Mouse (Mus musculus): Measurements from ENCODE around the gene Dnaaf1. TPM values are rescaled to one million over a fixed set of nuclear protein-coding genes. Genes with fewer than 3 reads are reported as not detected.

Gene Dnaaf1
- polyA plus RNA-seq, 1 experiment = 0.70 TPM

DNA sequence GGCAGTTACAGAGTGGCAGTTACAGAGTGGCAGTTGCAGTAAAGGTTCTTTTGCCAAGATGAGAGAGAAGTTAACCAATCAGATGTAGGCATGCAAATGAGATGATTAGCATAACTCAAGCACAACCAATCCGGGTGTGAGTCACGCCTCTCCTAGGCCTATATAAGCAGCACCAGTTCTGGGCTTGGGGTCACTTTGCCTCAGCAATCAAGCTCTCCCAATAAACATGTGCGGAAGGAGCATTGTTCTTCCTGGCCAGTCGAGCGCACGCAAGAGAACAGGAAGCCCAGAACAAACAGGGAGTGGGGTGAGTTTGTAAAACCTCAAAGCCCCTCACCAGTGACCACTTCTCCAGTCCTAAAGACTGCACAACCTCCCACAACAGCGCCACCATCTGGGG, 71.8 kb downstream of the Dnaaf1 start:
- 72% methylated on average over 7 of the region's 7 CpGs for WGBS
- H3K4me1 ChIP-seq (ENCODE audit: control insufficient read depth, insufficient read depth, low read length) = no peaks in the 10 kb centered on the region
- no peak overlapping the region for H3K27ac ChIP-seq (ENCODE audit: control insufficient read depth, insufficient read depth, low read depth, low read length, poor library complexity)
- no peak overlapping the region for H3K4me3 ChIP-seq (replicated peaks; ENCODE audit: control insufficient read depth, low read depth, low read length)
- TF ChIP-seq POLR2A (IDR thresholded peaks at IDR 0.05; ENCODE audit: borderline replicate concordance, control insufficient read depth, low read depth, low read length) (no peak), CTCF (IDR thresholded peaks at IDR 0.05; ENCODE audit: control insufficient read depth, insufficient read depth, low read length) (no peak)

Other genes starting within 250 kb of the Dnaaf1 start
- gene Hsbp1, start 230.7 kb upstream of the Dnaaf1 start, polyA plus RNA-seq (2011; ENCODE audit: insufficient read depth, insufficient read length, low replicate concordance, missing spikeins) = 45.8 and 78.0 TPM in 2 replicates
- 4.7 and 5.9 TPM in 2 replicates for gene Mlycd, start 180.4 kb upstream of the Dnaaf1 start, polyA plus RNA-seq (2011; ENCODE audit: insufficient read depth, insufficient read length, low replicate concordance, missing spikeins)
- gene Osgin1, start 141.1 kb upstream of the Dnaaf1 start, polyA plus RNA-seq (2011; ENCODE audit: insufficient read depth, insufficient read length, low replicate concordance, missing spikeins) = 5.5 and 6.5 TPM in 2 replicates
- 0.49 TPM in 1 of 2 replicates, not detected in the other for gene Necab2, start 128.5 kb upstream of the Dnaaf1 start, polyA plus RNA-seq (2011; ENCODE audit: insufficient read depth, insufficient read length, low replicate concordance, missing spikeins)
- gene Slc38a8, start 73.5 kb upstream of the Dnaaf1 start, polyA plus RNA-seq (2011; ENCODE audit: insufficient read depth, insufficient read length, low replicate concordance, missing spikeins) = not detected in 2 replicates
- 19.7 and 35.3 TPM in 2 replicates for gene Mbtps1, start 16.5 kb upstream of the Dnaaf1 start, polyA plus RNA-seq (2011; ENCODE audit: insufficient read depth, insufficient read length, low replicate concordance, missing spikeins)
- gene Hsdl1, start 52 bp upstream of the Dnaaf1 start, polyA plus RNA-seq (2011; ENCODE audit: insufficient read depth, insufficient read length, low replicate concordance, missing spikeins) = 14.5 and 22.2 TPM in 2 replicates
- 9.6 and 17.6 TPM in 2 replicates for gene Taf1c, start 30.0 kb downstream of the Dnaaf1 start, polyA plus RNA-seq (2011; ENCODE audit: insufficient read depth, insufficient read length, low replicate concordance, missing spikeins)
- gene Adad2, start 37.5 kb downstream of the Dnaaf1 start, polyA plus RNA-seq (2011; ENCODE audit: insufficient read depth, insufficient read length, low replicate concordance, missing spikeins) = not detected in 2 replicates
- gene Kcng4, start 60.4 kb downstream of the Dnaaf1 start, polyA plus RNA-seq (2011; ENCODE audit: insufficient read depth, insufficient read length, low replicate concordance, missing spikeins) = not detected in 2 replicates
- not detected in 2 replicates for gene Wfdc1, start 91.1 kb downstream of the Dnaaf1 start, polyA plus RNA-seq (2011; ENCODE audit: insufficient read depth, insufficient read length, low replicate concordance, missing spikeins)
- not detected in 2 replicates for gene Atp2c2, start 124.8 kb downstream of the Dnaaf1 start, polyA plus RNA-seq (2011; ENCODE audit: insufficient read depth, insufficient read length, low replicate concordance, missing spikeins)
- 0.88 and 3.2 TPM in 2 replicates for gene Tldc1, start 203.2 kb downstream of the Dnaaf1 start, polyA plus RNA-seq (2011; ENCODE audit: insufficient read depth, insufficient read length, low replicate concordance, missing spikeins)

Data from bone marrow, adult 2 months (tissue).